ENCODE assay signal across 8 mouse cellular contexts in genomic region chr11:42418996-42419782, GRCm38 (mm10). TPM values are rescaled to one million over a fixed set of nuclear protein-coding genes. Genes with fewer than 3 reads are reported as not detected.
DNase-seq lines count a peak whose midpoint lies in the region; ATAC-seq and TF ChIP-seq lines count a peak whose summit lies in the region.

TSS of gene Gabrb2 (plus strand) at chr11:42419757.

- peak within 1 kb of the TSS; percentile 70 for H3K9ac ChIP-seq in hindbrain, embryonic 14.5 days
- no peak within 1 kb of the TSS for H3K9ac ChIP-seq in liver, postnatal 0 days (replicated peaks)

- 24% methylated on average over 19 of the region's 20 CpGs for WGBS in hindbrain, embryonic 14.5 days
- 30% methylated on average over 18 of the region's 20 CpGs for WGBS in liver, postnatal 0 days (ENCODE audit: insufficient replicate concordance)

- DNase-seq in layer of hippocampus, adult 8-10 months (ENCODE audit: low spot score in 2 of 2), result peak; percentile 9 to 18
- DNase-seq in layer of hippocampus, adult 9-11 months, result no peak
- DNase-seq in cerebellum, postnatal 10 days, result peak; percentile 38 to 50
- peak; percentile 33 for DNase-seq in hindbrain, embryonic 14.5 days (ENCODE audit: low spot score)
- DNase-seq in liver, postnatal 0 days, result no peak
- no peak for DNase-seq in adrenal gland, adult 2 months
- DNase-seq in thymus, postnatal 14 days, result no peak
- no peak for DNase-seq in testis, postnatal 10 days (ENCODE audit: low spot score)

- no peaks in the 10 kb centered on the region for H3K9me3 ChIP-seq in hindbrain, embryonic 14.5 days (ENCODE audit: control insufficient read depth, low read length)
- H3K9me3 ChIP-seq in liver, postnatal 0 days (ENCODE audit: low read length), result no peaks in the 10 kb centered on the region

- H3K4me3 ChIP-seq in hindbrain, embryonic 14.5 days (replicated peaks; ENCODE audit: low read length), result peak within 1 kb of the TSS; percentile 57
- H3K4me3 ChIP-seq in liver, postnatal 0 days (ENCODE audit: low read depth, low read length), result no peak within 1 kb of the TSS; the same call in 1 of the 2 replicates

- no peak; the same call in 1 of the 2 replicates for ATAC-seq in hindbrain, embryonic 14.5 days (ENCODE audit: low FRiP score)
- ATAC-seq in liver, postnatal 0 days, result no peak

- TF ChIP-seq EP300 in liver, postnatal 0 days (IDR thresholded peaks at IDR 0.05; ENCODE audit: low read depth), result no peak

- peak within 1 kb of the TSS; percentile 84 for H3K4me2 ChIP-seq in hindbrain, embryonic 14.5 days (replicated peaks)
- peak within 1 kb of the TSS; percentile 63 for H3K4me2 ChIP-seq in liver, postnatal 0 days (ENCODE audit: low read depth, low read length)

- peak within 1 kb of the TSS; percentile 88 for H3K27ac ChIP-seq in hindbrain, embryonic 14.5 days
- no peak within 1 kb of the TSS for H3K27ac ChIP-seq in liver, postnatal 0 days (ENCODE audit: low read depth)

- peaks cover 4% of the 10 kb centered on the region; the same call in 1 of the 2 replicates for H3K4me1 ChIP-seq in hindbrain, embryonic 14.5 days (replicated peaks; ENCODE audit: control insufficient read depth, insufficient read depth, low read length)
- no peaks in the 10 kb centered on the region for H3K4me1 ChIP-seq in liver, postnatal 0 days (ENCODE audit: insufficient read depth)

- no peaks in the 10 kb centered on the region for H3K27me3 ChIP-seq in hindbrain, embryonic 14.5 days (ENCODE audit: control insufficient read depth, insufficient read depth, low read length)
- peaks cover 11% of the 10 kb centered on the region for H3K27me3 ChIP-seq in liver, postnatal 0 days (ENCODE audit: insufficient read depth, low read length)

- H3K36me3 ChIP-seq in hindbrain, embryonic 14.5 days (replicated peaks; ENCODE audit: control insufficient read depth, insufficient read depth), result no peaks in the 10 kb centered on the region
- no peaks in the 10 kb centered on the region for H3K36me3 ChIP-seq in liver, postnatal 0 days (replicated peaks; ENCODE audit: insufficient read depth, low read length)

- TF ChIP-seq CTCF in liver, postnatal 0 days (IDR thresholded peaks at IDR 0.05; ENCODE audit: low read depth), result no peak

RNA-seq across cellular contexts. Expression of gene Gabrb2, which starts in this region (rescaled TPM):
- total RNA-seq in layer of hippocampus, adult 8-10 months (2022), result 100 to 1,000 TPM; 137 to 162 (median 148) TPM
- polyA plus RNA-seq in hindbrain, embryonic 14.5 days (2014; fragmentation: Nextera tagmentation; extraction: Ambion mirVana), result 21.9 and 25.5 TPM in 2 replicates
- polyA plus RNA-seq in liver, postnatal 0 days (2015; fragmentation: Nextera tagmentation; extraction: Ambion mirVana), result not detected in 2 replicates
- under 1 TPM in 1 of 2 experiments, not detected in 1; 0.21 TPM for total RNA-seq in adrenal gland, adult 2 months (2021)
- polyA plus RNA-seq in adrenal gland, adult 2 months (2012; rRNA removed), result not detected in 2 replicates

Comparison
In these comparisons a context has a peak if more than half of its experiments do, and no peak if none do; other contexts are left out.
1. RNA of gene Gabrb2 (total RNA-seq): 137 to 162 TPM in layer of hippocampus, adult 8-10 months; 0.21 TPM in adrenal gland, adult 2 months; every median in the first group is over 100 times any median in the second.
2. RNA of gene Gabrb2 (polyA plus RNA-seq): 21.9 to 25.5 TPM in hindbrain, embryonic 14.5 days; not detected in liver, postnatal 0 days and not detected in adrenal gland, adult 2 months; every median in the first group is over 10 times any median in the second.
3. DNase-seq: peak in layer of hippocampus, adult 8-10 months (2 of 2), cerebellum, postnatal 10 days (2 of 2) and hindbrain, embryonic 14.5 days (single experiment); none in layer of hippocampus, adult 9-11 months (single experiment), liver, postnatal 0 days (single experiment), adrenal gland, adult 2 months (single experiment), thymus, postnatal 14 days (single experiment) and testis, postnatal 10 days (single experiment).